Mouse (Mus musculus): ENCODE measurements around the gene Cnnm4. TPM values are rescaled to one million over a fixed set of nuclear protein-coding genes. Genes with fewer than 3 reads are reported as not detected.

Cnnm4 gene
- polyA plus RNA-seq, 1 experiment from 2014 or later, result 15.3 TPM

DNA sequence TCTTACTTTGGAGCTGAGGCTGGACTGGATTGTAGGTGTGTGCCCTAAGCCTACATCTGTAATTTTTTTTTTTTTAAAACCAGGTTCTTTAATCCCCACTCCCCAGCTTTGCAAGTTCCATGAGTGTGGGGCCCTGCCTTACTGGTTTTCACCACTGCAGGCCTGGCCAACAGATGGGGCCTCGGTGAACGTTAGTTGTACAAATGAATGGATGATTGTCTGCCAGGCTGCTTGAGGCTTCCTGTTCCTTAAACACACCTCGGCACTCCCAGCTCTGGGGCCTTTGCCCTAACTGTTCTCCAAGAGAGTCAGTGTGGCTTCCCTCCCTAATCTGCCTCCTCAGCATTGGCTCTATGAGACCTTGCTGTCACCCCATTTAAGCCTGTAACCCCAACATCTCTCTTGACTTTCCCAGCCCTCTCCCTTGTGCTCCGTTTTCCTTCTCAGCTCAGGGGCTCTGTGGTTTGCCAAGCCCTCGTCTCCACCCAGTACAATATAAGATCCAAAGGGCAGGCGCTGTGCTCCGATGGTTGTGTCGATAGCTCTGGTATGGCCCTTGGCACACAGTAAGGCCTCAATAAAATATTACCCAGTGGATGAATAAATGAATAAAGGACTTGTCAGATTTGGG, 4.2 kb downstream of the Cnnm4 start:
- H3K4me3 ChIP-seq, result peak overlapping the region; percentile 25
- H3K4me1 ChIP-seq, result peaks cover 72% of the 10 kb centered on the region
- no peak for ATAC-seq (ENCODE audit: insufficient number of reproducible peaks, low FRiP score, low TSS enrichment, low read depth)
- H3K27ac ChIP-seq, result peak overlapping the region; percentile 75
- peak overlapping the region; percentile 81 for H3K4me2 ChIP-seq
- no peaks in the 10 kb centered on the region for H3K27me3 ChIP-seq
- no peaks in the 10 kb centered on the region for H3K36me3 ChIP-seq
- 27% methylated on average over 8 of the region's 8 CpGs for WGBS
- H3K9me3 ChIP-seq, result no peaks in the 10 kb centered on the region
- no peak overlapping the region for H3K9ac ChIP-seq

DNA sequence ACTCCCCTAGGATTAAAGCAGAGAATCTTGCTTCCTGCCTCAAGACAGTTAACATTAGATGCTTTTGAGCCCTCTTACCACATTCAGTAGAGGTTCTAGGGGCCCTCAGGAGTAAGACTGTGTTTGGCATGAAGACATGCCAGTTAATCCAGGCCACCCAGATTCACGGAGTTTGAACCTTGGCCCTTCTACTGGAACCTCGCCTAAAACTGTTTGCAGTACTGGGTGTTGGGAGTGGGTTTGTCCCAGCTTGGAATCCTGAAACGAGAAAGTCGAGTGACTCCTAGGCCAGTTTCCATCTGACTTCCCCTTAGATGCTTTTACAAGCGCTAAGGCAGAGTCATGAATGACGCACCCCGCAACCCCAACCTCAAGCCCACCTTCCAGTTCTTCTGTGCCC, 5.0 kb downstream of the Cnnm4 start:
- peak overlapping the region; percentile 75 for H3K27ac ChIP-seq
- no peaks in the 10 kb centered on the region for H3K36me3 ChIP-seq
- peaks cover 69% of the 10 kb centered on the region for H3K4me1 ChIP-seq
- peak overlapping the region; percentile 81; the same call in 1 of the 2 replicates for H3K4me2 ChIP-seq
- H3K4me3 ChIP-seq, result 0 out of 2 replicates have a peak overlapping the region, but pooled peaks have one; percentile 25
- H3K9ac ChIP-seq, result no peak overlapping the region
- WGBS, result 61% methylated on average over 7 of the region's 7 CpGs
- no peaks in the 10 kb centered on the region for H3K9me3 ChIP-seq
- H3K27me3 ChIP-seq, result no peaks in the 10 kb centered on the region
- ATAC-seq (ENCODE audit: insufficient number of reproducible peaks, low FRiP score, low TSS enrichment, low read depth), result no peak

DNA sequence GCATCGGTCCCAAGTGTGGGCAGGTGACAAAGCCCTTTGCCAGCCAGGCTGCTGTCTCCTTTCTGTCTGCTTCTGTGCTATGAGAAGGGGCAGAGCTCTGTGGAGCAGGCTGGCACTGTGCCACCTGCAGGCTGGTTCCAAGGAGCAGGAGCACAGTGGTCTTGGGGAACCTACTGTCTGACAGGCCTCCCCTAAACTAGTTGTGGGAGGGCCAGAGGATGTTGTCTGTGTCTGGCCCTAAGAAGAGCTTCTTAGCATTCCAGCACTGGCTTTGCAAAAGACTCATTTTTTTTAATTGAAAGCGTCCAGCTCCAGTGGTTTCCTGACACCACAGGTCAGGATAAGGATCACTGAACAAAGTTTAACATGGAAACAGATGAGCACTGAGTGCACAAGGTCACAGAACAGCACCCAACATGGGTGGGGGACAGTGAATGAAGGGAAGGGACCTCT, 6.9 kb downstream of the Cnnm4 start:
- H3K27ac ChIP-seq, result no peak overlapping the region
- no peaks in the 10 kb centered on the region for H3K36me3 ChIP-seq
- H3K9ac ChIP-seq, result no peak overlapping the region
- no peak overlapping the region for H3K4me3 ChIP-seq
- H3K4me2 ChIP-seq, result no peak overlapping the region
- no peaks in the 10 kb centered on the region for H3K27me3 ChIP-seq
- no peak for ATAC-seq (ENCODE audit: insufficient number of reproducible peaks, low FRiP score, low TSS enrichment, low read depth)
- H3K4me1 ChIP-seq, result peaks cover 52% of the 10 kb centered on the region
- H3K9me3 ChIP-seq, result no peaks in the 10 kb centered on the region
- WGBS, result 72% methylated on average over 2 of the region's 2 CpGs

DNA sequence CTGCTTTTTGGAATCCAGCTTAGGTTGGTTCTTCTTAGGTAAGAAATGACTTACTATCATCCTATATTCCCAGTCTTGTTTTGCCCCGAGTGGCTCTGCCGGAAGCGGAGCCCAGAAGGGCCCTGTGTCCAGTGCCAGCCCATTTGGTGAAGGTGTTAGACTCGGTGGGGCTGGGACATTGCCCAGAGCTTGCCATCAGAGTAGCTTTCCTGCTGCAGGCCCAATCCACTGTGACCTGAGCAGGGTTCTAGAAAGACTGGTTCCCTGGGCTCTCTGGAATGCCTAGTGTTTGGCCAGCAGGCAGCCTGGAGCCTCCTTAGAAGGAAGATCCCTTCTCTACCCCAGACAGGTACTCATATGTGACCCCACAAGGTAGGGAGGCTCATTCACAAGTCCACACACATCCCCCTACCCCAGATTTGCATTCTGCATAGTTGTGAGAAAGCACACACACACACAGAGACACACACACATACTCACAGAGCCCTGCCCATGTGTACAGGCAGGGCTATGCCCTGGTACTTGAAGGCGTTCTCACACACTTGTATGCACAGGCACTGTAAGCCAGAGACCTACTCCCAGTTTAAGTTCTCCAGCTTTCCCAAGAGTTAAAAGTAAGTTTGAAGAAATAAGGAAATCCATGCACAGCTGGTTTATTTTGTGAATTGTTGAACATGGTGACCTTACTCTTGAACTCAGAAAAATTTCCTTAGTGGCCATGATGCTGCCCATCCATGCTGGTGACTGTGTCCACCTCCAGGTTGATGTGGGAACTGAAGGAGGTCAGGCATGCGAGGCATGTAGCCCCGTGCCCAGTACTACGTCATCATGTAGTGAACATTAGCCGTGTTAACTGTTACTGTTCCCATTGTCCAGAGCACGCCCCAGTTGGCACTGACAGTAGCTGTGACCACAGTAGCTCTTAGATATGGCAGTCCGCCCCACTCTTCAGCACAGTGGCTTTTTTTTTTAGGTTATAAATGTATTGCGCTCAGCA, 8.8 kb downstream of the Cnnm4 start:
- H3K4me1 ChIP-seq, result peaks cover 34% of the 10 kb centered on the region
- no peak for ATAC-seq (ENCODE audit: insufficient number of reproducible peaks, low FRiP score, low TSS enrichment, low read depth)
- WGBS, result 83% methylated on average over 12 of the region's 12 CpGs
- H3K9me3 ChIP-seq, result no peaks in the 10 kb centered on the region
- no peak overlapping the region for H3K27ac ChIP-seq
- no peaks in the 10 kb centered on the region for H3K27me3 ChIP-seq
- no peak overlapping the region for H3K4me2 ChIP-seq
- no peak overlapping the region for H3K9ac ChIP-seq
- no peaks in the 10 kb centered on the region for H3K36me3 ChIP-seq
- no peak overlapping the region for H3K4me3 ChIP-seq

DNA sequence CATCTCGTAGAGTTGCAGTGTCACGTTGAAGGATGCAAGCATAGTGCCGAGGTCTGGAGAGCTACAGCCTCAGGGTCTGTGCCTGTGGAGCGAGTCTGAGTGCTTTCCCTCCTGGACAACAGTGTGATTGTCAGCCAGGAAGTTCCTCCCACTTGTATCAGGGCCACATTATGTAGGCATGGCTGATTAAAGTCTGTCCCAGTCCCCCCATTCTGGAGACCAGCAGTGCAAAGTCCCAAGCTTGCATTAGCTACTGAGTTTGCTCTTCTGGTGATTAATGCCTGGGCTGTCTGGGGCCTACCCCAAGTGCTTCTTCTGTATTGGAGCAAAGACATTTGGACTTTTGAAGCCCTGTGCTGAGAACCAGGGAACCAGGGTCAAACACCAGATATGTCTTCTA, 12.4 kb downstream of the Cnnm4 start:
- H3K27me3 ChIP-seq, result no peaks in the 10 kb centered on the region
- 64% methylated on average over 4 of the region's 4 CpGs for WGBS
- no peaks in the 10 kb centered on the region for H3K36me3 ChIP-seq
- H3K27ac ChIP-seq, result no peak overlapping the region
- 0 out of 2 replicates have a peak, but pooled peaks cover 3% of the 10 kb centered on the region for H3K4me1 ChIP-seq
- no peak for ATAC-seq (ENCODE audit: insufficient number of reproducible peaks, low FRiP score, low TSS enrichment, low read depth)
- no peak overlapping the region for H3K4me3 ChIP-seq
- no peaks in the 10 kb centered on the region for H3K9me3 ChIP-seq
- H3K4me2 ChIP-seq, result no peak overlapping the region
- no peak overlapping the region for H3K9ac ChIP-seq

DNA sequence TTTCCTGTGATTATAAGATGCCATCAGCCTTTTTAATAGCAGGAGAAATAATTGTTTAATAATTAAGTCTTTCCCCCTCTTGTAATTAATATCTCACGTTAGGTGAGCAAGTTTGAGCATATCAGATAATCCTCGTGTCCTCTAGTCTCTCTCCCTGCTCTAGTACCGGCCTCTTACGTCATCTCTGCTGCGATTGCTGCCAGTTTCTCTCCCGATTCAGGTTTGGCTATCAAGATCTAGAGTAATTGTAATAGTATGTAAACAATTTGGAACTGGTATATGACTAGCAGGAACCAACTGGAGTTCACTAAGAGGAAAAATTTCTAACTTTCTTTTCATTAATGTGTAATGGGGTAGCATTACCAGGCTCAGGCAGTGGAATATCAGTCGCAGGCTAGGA, 13.7 kb downstream of the Cnnm4 start:
- ATAC-seq (ENCODE audit: insufficient number of reproducible peaks, low FRiP score, low TSS enrichment, low read depth), result no peak
- Histone ChIP-seq H3K9ac (no peak overlapping the region), H3K27ac (no peak overlapping the region), H3K4me2 (no peak overlapping the region), H3K4me3 (no peak overlapping the region), H3K27me3 (no peaks in the 10 kb centered on the region), H3K9me3 (no peaks in the 10 kb centered on the region), H3K36me3 (no peaks in the 10 kb centered on the region), H3K4me1 (0 out of 2 replicates have a peak, but pooled peaks cover 2% of the 10 kb centered on the region)
- 63% methylated on average over 7 of the region's 7 CpGs for WGBS

DNA sequence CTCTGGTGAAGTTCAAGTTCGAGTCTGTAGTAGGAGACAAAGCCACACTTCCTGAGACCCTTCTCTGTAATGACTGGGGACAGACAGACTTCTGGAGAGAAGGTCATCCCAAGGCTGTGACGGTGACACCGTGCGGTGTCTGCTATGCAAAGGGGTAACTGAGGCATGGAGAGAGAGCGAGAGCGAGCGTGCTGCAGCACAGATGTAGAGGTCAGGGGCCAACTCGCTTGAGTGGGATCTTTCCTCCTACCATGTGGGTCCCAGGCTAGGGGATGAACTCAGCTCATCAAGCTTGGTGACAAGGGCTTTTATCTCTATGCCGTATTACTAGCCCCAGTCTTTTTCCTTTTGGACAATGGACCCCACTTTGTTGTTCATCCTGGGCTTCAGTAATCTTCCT, 15.7 kb downstream of the Cnnm4 start:
- 89% methylated on average over 9 of the region's 9 CpGs for WGBS
- ATAC-seq (ENCODE audit: insufficient number of reproducible peaks, low FRiP score, low TSS enrichment, low read depth), result no peak
- Histone ChIP-seq H3K27ac (no peak overlapping the region), H3K36me3 (no peaks in the 10 kb centered on the region), H3K4me2 (no peak overlapping the region), H3K9me3 (no peaks in the 10 kb centered on the region), H3K27me3 (no peaks in the 10 kb centered on the region), H3K4me1 (peaks cover 8% of the 10 kb centered on the region), H3K4me3 (no peak overlapping the region), H3K9ac (no peak overlapping the region)

DNA sequence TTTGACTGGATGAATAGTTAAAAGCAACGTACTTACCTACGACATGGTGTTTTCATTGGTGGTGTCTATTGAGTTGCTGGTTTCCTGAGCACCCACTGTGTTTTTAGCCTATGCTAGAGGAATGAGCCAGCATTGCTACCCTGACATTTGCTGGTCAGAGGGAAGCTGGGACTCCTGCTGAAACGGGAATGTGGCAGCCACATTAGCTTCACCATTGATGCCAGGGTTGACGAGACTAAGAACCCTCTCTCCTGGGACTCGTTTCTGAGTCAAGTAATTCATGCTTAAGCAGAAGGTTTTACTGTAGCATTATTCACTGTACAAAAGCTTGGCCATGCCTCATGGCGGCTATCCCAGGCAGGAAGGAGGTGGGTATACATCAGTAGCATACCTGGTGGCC, 18.2 kb downstream of the Cnnm4 start:
- H3K27me3 ChIP-seq, result no peaks in the 10 kb centered on the region
- H3K36me3 ChIP-seq, result no peaks in the 10 kb centered on the region
- 69% methylated on average over 6 of the region's 6 CpGs for WGBS
- no peak overlapping the region for H3K9ac ChIP-seq
- H3K4me2 ChIP-seq, result no peak overlapping the region
- no peak for ATAC-seq (ENCODE audit: insufficient number of reproducible peaks, low FRiP score, low TSS enrichment, low read depth)
- no peaks in the 10 kb centered on the region for H3K9me3 ChIP-seq
- H3K27ac ChIP-seq, result no peak overlapping the region
- no peak overlapping the region for H3K4me3 ChIP-seq
- H3K4me1 ChIP-seq, result peaks cover 23% of the 10 kb centered on the region

DNA sequence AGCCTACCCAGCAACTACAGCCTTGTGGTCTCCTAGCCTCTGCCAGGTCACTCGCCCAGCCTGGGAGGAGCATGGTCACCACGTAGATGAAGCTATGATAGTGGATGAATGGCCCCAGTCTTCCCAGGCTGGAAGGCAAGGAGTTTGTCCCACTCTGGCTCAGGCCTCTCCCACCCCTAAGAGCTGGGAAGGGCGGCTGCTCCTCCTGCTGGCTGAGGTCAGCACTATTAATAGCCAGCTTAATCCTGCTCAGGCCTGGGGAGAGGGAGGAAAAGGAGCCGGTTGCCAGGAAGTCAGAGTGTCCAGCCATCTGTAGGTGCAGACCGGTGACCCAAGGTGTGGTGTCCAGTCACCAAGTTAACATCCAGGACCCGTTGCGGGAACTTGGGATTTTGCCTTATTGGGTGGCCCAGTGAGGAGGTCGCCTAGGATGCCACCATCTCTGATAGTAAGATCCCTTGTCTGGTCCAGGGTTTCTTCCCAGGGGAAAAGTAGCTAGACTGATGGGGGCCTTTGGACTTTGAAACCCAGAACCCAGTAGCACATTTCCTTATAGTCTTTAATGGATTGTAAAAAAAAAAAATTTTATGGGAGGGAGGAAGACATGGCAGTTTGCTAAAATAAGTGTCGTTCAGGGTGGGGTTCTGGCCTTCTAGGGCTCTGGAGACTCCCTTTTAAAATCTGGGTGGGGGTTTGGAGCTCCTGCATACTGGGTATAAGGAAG, 21.2 kb downstream of the Cnnm4 start:
- no peak overlapping the region for H3K4me2 ChIP-seq
- peaks cover 21% of the 10 kb centered on the region for H3K4me1 ChIP-seq
- no peak overlapping the region for H3K27ac ChIP-seq
- H3K36me3 ChIP-seq, result no peaks in the 10 kb centered on the region
- peak; percentile 83 for ATAC-seq (ENCODE audit: insufficient number of reproducible peaks, low FRiP score, low TSS enrichment, low read depth)
- no peak overlapping the region for H3K9ac ChIP-seq
- H3K27me3 ChIP-seq, result no peaks in the 10 kb centered on the region
- WGBS, result 40% methylated on average over 9 of the region's 9 CpGs
- no peaks in the 10 kb centered on the region for H3K9me3 ChIP-seq
- no peak overlapping the region for H3K4me3 ChIP-seq

DNA sequence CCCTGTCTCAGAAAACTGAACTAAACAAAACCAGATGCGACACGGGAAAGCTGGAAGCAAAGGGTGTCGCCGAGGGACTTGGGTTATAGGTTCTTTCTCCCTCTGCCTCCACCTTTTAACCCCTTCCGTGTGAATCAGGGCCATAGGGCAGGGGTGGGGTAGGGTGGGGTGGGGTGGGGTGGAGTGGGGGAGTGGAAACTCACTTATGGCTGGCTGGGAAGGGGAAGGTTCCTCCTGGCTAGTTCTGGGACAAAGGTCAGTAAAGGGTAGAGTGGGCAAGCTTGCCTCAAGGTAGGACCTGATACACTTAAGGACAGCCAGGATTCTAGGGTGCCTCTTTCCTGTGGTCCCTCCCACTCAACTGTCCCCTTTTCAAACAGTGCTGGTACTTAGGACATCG, 21.9 kb downstream of the Cnnm4 start:
- no peak overlapping the region for H3K4me2 ChIP-seq
- no peaks in the 10 kb centered on the region for H3K27me3 ChIP-seq
- ATAC-seq (ENCODE audit: insufficient number of reproducible peaks, low FRiP score, low TSS enrichment, low read depth), result no peak
- peaks cover 21% of the 10 kb centered on the region for H3K4me1 ChIP-seq
- H3K27ac ChIP-seq, result no peak overlapping the region
- H3K9me3 ChIP-seq, result no peaks in the 10 kb centered on the region
- 31% methylated on average over 6 of the region's 6 CpGs for WGBS
- no peaks in the 10 kb centered on the region for H3K36me3 ChIP-seq
- H3K9ac ChIP-seq, result no peak overlapping the region
- H3K4me3 ChIP-seq, result no peak overlapping the region

DNA sequence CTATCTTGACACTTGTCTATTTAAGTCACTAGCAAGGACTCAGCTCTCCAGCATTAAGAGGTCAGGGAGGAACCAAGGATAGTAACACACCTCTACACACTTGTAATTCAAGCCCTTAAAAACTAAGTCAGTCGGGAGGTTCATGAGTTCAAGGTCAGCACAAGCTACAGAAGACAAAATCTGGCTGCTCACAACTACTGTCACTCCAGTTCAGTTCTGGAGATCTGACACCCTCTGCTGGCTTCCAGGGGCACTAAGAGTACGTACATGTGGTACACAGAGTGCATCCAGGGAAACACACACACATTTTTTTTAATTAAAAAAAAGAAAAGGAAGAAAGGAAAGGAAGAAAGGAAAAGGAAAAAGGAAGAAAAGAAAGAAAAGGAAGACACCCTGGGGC, 25.3 kb downstream of the Cnnm4 start:
- Histone ChIP-seq H3K27me3 (no peaks in the 10 kb centered on the region), H3K4me2 (no peak overlapping the region), H3K9me3 (no peaks in the 10 kb centered on the region), H3K4me3 (no peak overlapping the region), H3K36me3 (peaks cover 25% of the 10 kb centered on the region), H3K4me1 (peaks cover 18% of the 10 kb centered on the region), H3K27ac (no peak overlapping the region), H3K9ac (no peak overlapping the region)
- WGBS, result 63% methylated on average over 2 of the region's 2 CpGs
- no peak for ATAC-seq (ENCODE audit: insufficient number of reproducible peaks, low FRiP score, low TSS enrichment, low read depth)
